Mouse (Mus musculus): Measurements from ENCODE around the gene Dync1li2. TPM values are rescaled to one million over a fixed set of nuclear protein-coding genes. Genes with fewer than 3 reads are reported as not detected.
A peak's percentile ranks its signal among the peaks of the same experiment; 100 is the strongest.

The Dync1li2 gene
- polyA plus RNA-seq, 1 experiment from 2014 or later: 124 TPM

DNA sequence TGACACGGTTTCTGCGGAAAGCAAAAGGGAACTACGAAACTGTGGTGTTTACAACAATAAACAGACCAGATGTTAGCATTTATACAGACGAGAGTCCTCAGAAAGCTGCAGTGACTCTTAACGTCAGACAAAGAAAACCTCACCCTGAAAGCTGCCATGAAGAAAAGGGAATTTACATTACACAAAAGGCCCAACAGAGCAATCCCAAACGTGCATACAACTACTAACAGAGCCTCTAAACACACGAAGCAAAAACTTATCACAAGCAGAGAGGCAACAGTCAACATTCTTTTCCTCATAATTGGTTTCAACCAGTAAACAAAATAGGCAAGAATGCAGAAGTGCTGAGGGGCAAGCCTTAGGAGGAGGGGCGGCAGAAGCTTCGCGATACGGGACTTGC lies 66.2 kb downstream of the Dync1li2 start:
- Histone ChIP-seq H3K27ac (no peak overlapping the region), H3K9me3 (no peaks in the 10 kb centered on the region), H3K27me3 (no peaks in the 10 kb centered on the region), H3K4me1 (replicated peaks) (peaks cover 26% of the 10 kb centered on the region), H3K36me3 (no peaks in the 10 kb centered on the region), H3K4me3 (replicated peaks) (no peak overlapping the region), H3K9ac (replicated peaks) (no peak overlapping the region), H3K4me2 (replicated peaks) (no peak overlapping the region)
- no peak for ATAC-seq
- WGBS: 31% methylated on average over 11 of the region's 11 CpGs

DNA sequence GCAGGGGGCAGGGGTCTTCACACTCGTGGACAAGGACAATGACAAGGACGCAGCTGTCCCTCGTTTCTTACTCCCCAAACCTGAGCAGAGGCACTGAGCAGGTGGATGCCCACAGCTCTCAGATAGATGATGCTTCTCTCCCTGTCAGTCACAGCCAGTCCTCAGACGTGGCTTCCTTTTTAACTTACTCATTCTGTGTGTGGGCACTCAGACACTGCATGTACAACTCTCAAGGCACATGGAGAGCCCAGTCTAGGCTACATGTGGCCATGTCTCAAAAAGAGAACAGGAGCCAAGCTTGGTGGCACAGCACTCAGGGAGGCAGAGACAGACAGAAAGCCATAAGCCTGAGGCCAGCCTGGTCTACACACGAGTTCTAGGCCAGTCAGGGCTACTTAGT lies 66.9 kb downstream of the Dync1li2 start:
- Histone ChIP-seq H3K9me3 (no peaks in the 10 kb centered on the region), H3K36me3 (no peaks in the 10 kb centered on the region), H3K27ac (peak overlapping the region; percentile 25; the same call in 1 of the 2 replicates), H3K4me2 (replicated peaks) (no peak overlapping the region), H3K4me1 (replicated peaks) (peaks cover 26% of the 10 kb centered on the region), H3K9ac (replicated peaks) (no peak overlapping the region), H3K27me3 (no peaks in the 10 kb centered on the region), H3K4me3 (replicated peaks) (no peak overlapping the region)
- no peak for ATAC-seq
- WGBS: 51% methylated on average over 5 of the region's 5 CpGs

DNA sequence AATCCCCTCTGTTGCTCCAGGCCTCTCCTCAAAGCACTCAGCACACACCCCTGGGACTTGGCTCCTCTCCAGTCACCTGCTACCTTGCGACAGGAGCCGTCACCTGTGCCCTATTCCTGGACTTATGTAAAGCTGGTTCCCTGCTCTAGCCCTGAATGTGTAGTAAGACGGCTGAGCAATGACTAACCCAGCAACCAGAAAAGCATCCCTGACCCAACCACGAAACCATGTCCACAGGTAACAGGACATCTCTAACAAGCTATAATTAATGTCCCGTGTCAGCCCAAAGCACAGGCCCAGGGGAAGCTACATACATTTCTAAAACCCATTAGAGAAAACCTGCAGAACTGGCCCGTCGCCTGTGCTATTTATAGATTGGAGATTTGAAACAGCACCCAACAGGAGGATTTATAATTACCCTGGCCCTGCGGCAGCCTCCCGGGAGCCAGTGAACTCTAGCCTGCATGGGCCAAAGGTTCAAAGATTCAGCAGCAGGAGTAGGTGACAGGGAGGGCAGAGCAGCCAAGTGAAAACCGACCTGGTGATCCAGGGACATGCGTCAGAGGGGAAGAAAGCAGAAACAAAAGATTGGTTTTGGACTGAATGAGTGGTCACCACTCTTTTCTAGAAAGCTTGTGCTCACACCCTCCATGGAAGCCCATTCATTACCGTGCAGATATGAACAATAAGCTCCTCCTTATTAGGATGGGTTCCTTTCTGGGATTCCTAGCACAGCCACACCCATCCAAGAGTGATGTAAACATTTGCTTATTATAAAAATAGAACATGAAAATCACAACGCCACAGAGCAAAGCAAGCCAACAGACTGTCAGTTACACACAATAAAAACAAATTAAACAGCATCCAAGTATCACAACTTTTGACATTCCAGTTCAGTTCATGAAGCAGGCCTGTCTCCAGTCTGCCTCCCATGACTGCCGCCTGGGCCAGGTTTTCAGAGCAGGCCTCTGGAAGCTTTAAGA lies 67.7 kb downstream of the Dync1li2 start:
- H3K9me3 ChIP-seq: no peaks in the 10 kb centered on the region
- H3K4me3 ChIP-seq (replicated peaks): no peak overlapping the region
- WGBS: 51% methylated on average over 14 of the region's 14 CpGs
- no peak for ATAC-seq
- H3K4me1 ChIP-seq (replicated peaks): peaks cover 26% of the 10 kb centered on the region
- no peak overlapping the region for H3K9ac ChIP-seq (replicated peaks)
- H3K4me2 ChIP-seq (replicated peaks): no peak overlapping the region
- H3K36me3 ChIP-seq: no peaks in the 10 kb centered on the region
- H3K27me3 ChIP-seq: no peaks in the 10 kb centered on the region
- H3K27ac ChIP-seq: peak overlapping the region; percentile 37

DNA sequence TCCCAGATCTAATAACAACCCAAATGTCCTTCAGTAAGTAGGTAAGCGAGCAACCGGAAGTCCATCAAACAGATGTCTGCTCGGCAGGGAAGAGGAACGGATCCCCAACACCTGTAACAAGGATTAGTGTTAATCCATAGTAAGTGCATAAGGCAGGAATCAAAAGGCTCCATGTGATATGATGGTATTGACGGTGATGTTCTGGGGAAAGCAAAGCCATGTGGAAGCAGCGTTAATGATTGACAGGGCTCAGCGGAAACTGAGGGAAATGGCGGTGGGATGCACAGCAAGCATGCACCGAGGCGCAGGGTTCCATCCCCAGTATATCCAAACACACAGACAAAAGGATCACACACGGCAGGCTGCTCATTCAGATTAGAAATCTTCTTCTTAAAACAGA lies 68.6 kb downstream of the Dync1li2 start:
- no peak overlapping the region for H3K27ac ChIP-seq
- H3K36me3 ChIP-seq: no peaks in the 10 kb centered on the region
- 50% methylated on average over 11 of the region's 11 CpGs for WGBS
- peaks cover 31% of the 10 kb centered on the region for H3K4me1 ChIP-seq (replicated peaks)
- ATAC-seq: no peak
- H3K9me3 ChIP-seq: no peaks in the 10 kb centered on the region
- no peaks in the 10 kb centered on the region for H3K27me3 ChIP-seq
- no peak overlapping the region for H3K9ac ChIP-seq (replicated peaks)
- H3K4me3 ChIP-seq (replicated peaks): no peak overlapping the region
- no peak overlapping the region for H3K4me2 ChIP-seq (replicated peaks)

DNA sequence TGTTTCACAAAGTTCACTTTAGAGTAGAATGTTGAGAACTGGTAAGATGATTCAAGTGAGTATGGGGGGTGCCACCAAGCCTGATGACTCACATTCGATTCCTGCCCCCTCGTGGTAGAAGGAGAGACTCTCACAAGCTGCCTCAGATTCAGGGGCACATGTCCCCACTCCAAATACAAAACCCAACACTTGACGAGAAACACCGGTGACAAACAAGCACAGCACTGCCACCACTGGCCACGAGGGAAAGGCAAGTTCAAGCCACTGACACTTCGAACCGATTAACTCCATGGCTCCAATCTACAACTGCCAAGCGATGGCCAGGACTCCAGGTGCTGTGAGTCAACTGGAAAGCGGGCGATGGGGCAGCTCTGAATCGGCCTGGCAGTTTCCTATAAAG lies 69.1 kb downstream of the Dync1li2 start:
- 77% methylated on average over 11 of the region's 11 CpGs for WGBS
- Histone ChIP-seq H3K4me2 (replicated peaks) (no peak overlapping the region), H3K27ac (0 out of 2 replicates have a peak overlapping the region, but pooled peaks have one; percentile 32), H3K27me3 (no peaks in the 10 kb centered on the region), H3K9ac (replicated peaks) (no peak overlapping the region), H3K4me3 (replicated peaks) (no peak overlapping the region), H3K9me3 (no peaks in the 10 kb centered on the region), H3K36me3 (no peaks in the 10 kb centered on the region), H3K4me1 (replicated peaks) (peaks cover 35% of the 10 kb centered on the region)
- 0 out of 2 replicates have a peak, but pooled peaks have one; percentile 25 for ATAC-seq

DNA sequence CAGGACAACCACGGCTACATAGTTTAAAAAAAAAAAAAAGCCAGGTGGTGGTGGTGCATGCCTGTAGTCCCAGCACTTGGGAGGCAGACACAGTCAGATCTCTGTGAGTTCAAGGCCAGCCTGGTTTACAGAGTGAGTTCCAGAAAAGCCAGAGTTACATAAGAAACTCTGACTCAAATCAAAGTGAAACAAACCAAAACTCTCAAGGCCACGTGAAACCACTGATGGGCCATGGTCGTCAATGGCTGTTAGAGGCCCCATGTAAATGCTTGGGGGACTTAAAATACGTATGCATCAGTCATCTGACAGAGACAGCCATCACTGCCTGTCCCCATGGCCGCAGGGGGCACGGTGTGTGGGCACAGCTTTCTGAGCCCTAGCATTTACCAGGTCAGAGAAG lies 71.7 kb downstream of the Dync1li2 start:
- Histone ChIP-seq H3K4me1 (replicated peaks) (peaks cover 35% of the 10 kb centered on the region), H3K4me3 (replicated peaks) (no peak overlapping the region), H3K9ac (replicated peaks) (no peak overlapping the region), H3K4me2 (replicated peaks) (no peak overlapping the region), H3K36me3 (no peaks in the 10 kb centered on the region), H3K27ac (no peak overlapping the region), H3K27me3 (no peaks in the 10 kb centered on the region), H3K9me3 (no peaks in the 10 kb centered on the region)
- 92% methylated on average over 6 of the region's 6 CpGs for WGBS
- no peak for ATAC-seq

DNA sequence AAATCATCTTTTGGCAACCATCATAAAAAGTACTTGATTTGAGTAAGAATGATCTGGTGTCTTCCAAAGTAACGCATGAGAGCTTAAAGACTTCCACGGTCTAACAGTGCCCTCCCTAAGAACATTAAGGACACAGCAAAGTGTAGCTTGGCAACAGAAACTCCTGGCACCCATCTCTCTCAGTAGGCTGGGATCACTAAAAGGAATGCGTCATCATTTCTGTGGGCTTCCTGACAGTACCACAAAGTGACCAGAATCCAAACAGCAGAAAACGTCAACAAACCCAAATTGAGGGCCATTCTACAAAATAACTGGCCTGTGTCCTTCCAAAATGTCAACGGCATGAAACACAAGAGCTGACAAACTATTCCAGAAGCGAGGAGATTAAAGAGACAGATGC lies 72.8 kb downstream of the Dync1li2 start:
- WGBS: 75% methylated on average over 6 of the region's 6 CpGs
- Histone ChIP-seq H3K9ac (replicated peaks) (no peak overlapping the region), H3K4me2 (replicated peaks) (no peak overlapping the region), H3K27me3 (no peaks in the 10 kb centered on the region), H3K36me3 (no peaks in the 10 kb centered on the region), H3K4me3 (replicated peaks) (no peak overlapping the region), H3K9me3 (no peaks in the 10 kb centered on the region), H3K4me1 (replicated peaks) (peaks cover 30% of the 10 kb centered on the region), H3K27ac (no peak overlapping the region)
- ATAC-seq: no peak

DNA sequence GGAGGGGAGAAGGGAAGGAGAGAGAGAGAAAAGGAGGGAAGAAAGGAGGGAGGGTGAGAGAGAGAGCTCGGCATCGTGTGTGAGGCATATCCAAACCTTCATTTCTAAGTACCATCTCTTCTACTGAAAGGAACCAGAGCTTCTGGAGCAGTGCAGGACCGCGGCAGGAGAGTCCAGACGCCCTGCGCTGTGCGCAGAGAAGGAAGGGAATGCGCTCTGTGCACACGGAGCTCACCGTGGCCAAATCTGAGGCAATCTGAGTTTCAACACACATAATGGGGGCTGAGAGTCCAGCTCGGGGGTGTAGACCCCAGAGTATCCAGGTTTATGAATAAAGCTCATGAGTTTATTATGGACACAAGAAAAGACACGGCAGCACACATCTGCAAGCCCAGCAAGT lies 73.3 kb downstream of the Dync1li2 start:
- Histone ChIP-seq H3K27me3 (no peaks in the 10 kb centered on the region), H3K4me3 (replicated peaks) (no peak overlapping the region), H3K4me1 (replicated peaks) (peaks cover 27% of the 10 kb centered on the region), H3K9me3 (no peaks in the 10 kb centered on the region), H3K9ac (replicated peaks) (no peak overlapping the region), H3K36me3 (no peaks in the 10 kb centered on the region), H3K4me2 (replicated peaks) (no peak overlapping the region), H3K27ac (no peak overlapping the region; the same call in 1 of the 2 replicates)
- ATAC-seq: no peak
- WGBS: 80% methylated on average over 12 of the region's 12 CpGs

Other genes starting within 250 kb of the Dync1li2 start
- gene Tk2, start 194.5 kb downstream of the Dync1li2 start, polyA plus RNA-seq (2015; fragmentation: Nextera tagmentation; extraction: Ambion mirVana): 43.1 and 46.3 TPM in 2 replicates
- 34.4 and 36.5 TPM in 2 replicates for gene Cklf, start 192.2 kb downstream of the Dync1li2 start, polyA plus RNA-seq (2015; fragmentation: Nextera tagmentation; extraction: Ambion mirVana)
- not detected in 2 replicates for gene Cmtm2a, start 149.9 kb downstream of the Dync1li2 start, polyA plus RNA-seq (2015; fragmentation: Nextera tagmentation; extraction: Ambion mirVana)
- not detected in 2 replicates for gene Gm45711, start 133.0 kb downstream of the Dync1li2 start, polyA plus RNA-seq (2015; fragmentation: Nextera tagmentation; extraction: Ambion mirVana)
- not detected in 2 replicates for gene Cmtm1, start 132.9 kb downstream of the Dync1li2 start, polyA plus RNA-seq (2015; fragmentation: Nextera tagmentation; extraction: Ambion mirVana)
- not detected in 2 replicates for gene Gm11020, start 121.5 kb downstream of the Dync1li2 start, polyA plus RNA-seq (2015; fragmentation: Nextera tagmentation; extraction: Ambion mirVana)
- not detected in 2 replicates for gene Cmtm2b, start 120.8 kb downstream of the Dync1li2 start, polyA plus RNA-seq (2015; fragmentation: Nextera tagmentation; extraction: Ambion mirVana)
- 31.4 and 34.9 TPM in 2 replicates for gene Cmtm3, start 103.6 kb downstream of the Dync1li2 start, polyA plus RNA-seq (2015; fragmentation: Nextera tagmentation; extraction: Ambion mirVana)
- 1.8 TPM in 2 replicates for gene Cmtm4, start 47.2 kb downstream of the Dync1li2 start, polyA plus RNA-seq (2015; fragmentation: Nextera tagmentation; extraction: Ambion mirVana)
- 0.18 and 0.27 TPM in 2 replicates for gene Terb1, start 66.9 kb upstream of the Dync1li2 start, polyA plus RNA-seq (2015; fragmentation: Nextera tagmentation; extraction: Ambion mirVana)
- gene Nae1, start 91.6 kb upstream of the Dync1li2 start, polyA plus RNA-seq (2015; fragmentation: Nextera tagmentation; extraction: Ambion mirVana): 107 and 117 TPM in 2 replicates
- gene Car7, start 91.6 kb upstream of the Dync1li2 start, polyA plus RNA-seq (2015; fragmentation: Nextera tagmentation; extraction: Ambion mirVana): 1.7 and 2.2 TPM in 2 replicates
- 17.4 and 19.8 TPM in 2 replicates for gene Pdp2, start 148.4 kb upstream of the Dync1li2 start, polyA plus RNA-seq (2015; fragmentation: Nextera tagmentation; extraction: Ambion mirVana)
- gene Cdh16, start 181.3 kb upstream of the Dync1li2 start, polyA plus RNA-seq (2015; fragmentation: Nextera tagmentation; extraction: Ambion mirVana): not detected in 2 replicates
- 2.8 and 3.3 TPM in 2 replicates for gene Rrad, start 188.3 kb upstream of the Dync1li2 start, polyA plus RNA-seq (2015; fragmentation: Nextera tagmentation; extraction: Ambion mirVana)
- gene Ciao2b, start 198.9 kb upstream of the Dync1li2 start, polyA plus RNA-seq (2015; fragmentation: Nextera tagmentation; extraction: Ambion mirVana): 137 and 141 TPM in 2 replicates